Mouse (Mus musculus) frontal cortex, postnatal 14 days (tissue): ENCODE results near the gene Slc38a3.
A peak's percentile ranks its signal among the peaks of the same experiment; 100 is the strongest.

ENCODE experiments used
- DNase-seq, 2 experiments: peaks; one replicate each; pipeline ENCODE4 v3.0.0; 2022; ENCODE audit warnings: low spot score in 2 of 2

Gene Slc38a3

GRCm38 (mm10) chr9:107669480-107669945 lies at the start of gene Slc38a3:
Gene Slc38a3 (minus strand): TSS chr9:107669530.
- no peak for DNase-seq

- no peak for DNase-seq
Measured at GRCm38 (mm10) chr9:107716951-107717350, 47.6 kb upstream of the Slc38a3 start.

GRCm38 (mm10) chr9:107715632-107716031 lies 46.3 kb upstream of the Slc38a3 start:
- no peak for DNase-seq

- no peak for DNase-seq
Measured at GRCm38 (mm10) chr9:107714221-107714952, 45.1 kb upstream of the Slc38a3 start.

GRCm38 (mm10) chr9:107709697-107710483 lies 40.6 kb upstream of the Slc38a3 start, which contains the start of gene Sema3f:
Gene Sema3f (minus strand): TSS chr9:107710475.
- peak in 1 of 2 experiments; percentile 61 for DNase-seq

- DNase-seq, result no peak
Measured at GRCm38 (mm10) chr9:107709096-107709696, 39.9 kb upstream of the Slc38a3 start.

- no peak for DNase-seq
Measured at GRCm38 (mm10) chr9:107708439-107709095, 39.2 kb upstream of the Slc38a3 start.

- no peak for DNase-seq
Measured at GRCm38 (mm10) chr9:107707701-107708438, 38.5 kb upstream of the Slc38a3 start.

GRCm38 (mm10) chr9:107706781-107707211 lies 37.5 kb upstream of the Slc38a3 start:
- no peak for DNase-seq

GRCm38 (mm10) chr9:107703337-107704122 lies 34.2 kb upstream of the Slc38a3 start:
- DNase-seq, result no peak

GRCm38 (mm10) chr9:107702606-107703185 lies 33.4 kb upstream of the Slc38a3 start:
- DNase-seq, result no peak

GRCm38 (mm10) chr9:107701594-107701993 lies 32.3 kb upstream of the Slc38a3 start:
- DNase-seq, result peak; percentile 60 to 62

- peak; percentile 41 to 48 for DNase-seq
Measured at GRCm38 (mm10) chr9:107700114-107700571, 30.8 kb upstream of the Slc38a3 start.

GRCm38 (mm10) chr9:107699376-107699980 lies 30.1 kb upstream of the Slc38a3 start:
- no peak for DNase-seq

GRCm38 (mm10) chr9:107698611-107699190 lies 29.4 kb upstream of the Slc38a3 start:
- DNase-seq, result no peak

GRCm38 (mm10) chr9:107697811-107698521 lies 28.6 kb upstream of the Slc38a3 start:
- DNase-seq, result no peak

- no peak for DNase-seq
Measured at GRCm38 (mm10) chr9:107696845-107697610, 27.7 kb upstream of the Slc38a3 start.

- DNase-seq, result no peak
Measured at GRCm38 (mm10) chr9:107696106-107696479, 26.8 kb upstream of the Slc38a3 start.
